Mouse (Mus musculus): ENCODE measurements around the gene Rab34. TPM values are rescaled to one million over a fixed set of nuclear protein-coding genes. Genes with fewer than 3 reads are reported as not detected.
A peak's percentile ranks its signal among the peaks of the same experiment; 100 is the strongest.

The Rab34 gene
- total RNA-seq, 2 experiments from 2014 or later: 2.5 to 3.5 TPM

GRCm38 (mm10) chr11:78213086-78213817 lies 25.0 kb downstream of the Rab34 start:
- no peak for DNase-seq (ENCODE audit: low spot score)

GRCm38 (mm10) chr11:78215709-78216317 lies 27.6 kb downstream of the Rab34 start:
- DNase-seq (ENCODE audit: low spot score): no peak

GRCm38 (mm10) chr11:78223586-78223985 lies 35.4 kb downstream of the Rab34 start:
- peak; percentile 59 for DNase-seq (ENCODE audit: low spot score)

GRCm38 (mm10) chr11:78231518-78231917 lies 43.3 kb downstream of the Rab34 start:
- DNase-seq (ENCODE audit: low spot score): no peak

- peak; percentile 34 for DNase-seq (ENCODE audit: low spot score)
These were observed 52.1 kb downstream of the Rab34 start for GRCm38 (mm10) chr11:78240193-78240857.

Small RNAs within 50 kb of the gene (microRNA-seq; reads per million reads assigned to microRNA genes)
- gene Mir7653: not detected

Other genes with a start within 250 kb of the Rab34 start
- 10 to 100 TPM; 13.9 to 14.3 TPM for gene Phf12, start 205.7 kb upstream of the Rab34 start, total RNA-seq (2021)
- under 1 TPM; 0.80 to 0.97 TPM for gene Dhrs13, start 156.2 kb upstream of the Rab34 start, total RNA-seq (2021)
- 10 to 100 TPM; 45.6 to 49.1 TPM for gene Flot2, start 150.5 kb upstream of the Rab34 start, total RNA-seq (2021)
- gene Eral1, start 108.0 kb upstream of the Rab34 start, total RNA-seq (2021): 10 to 100 TPM; 20.1 to 22.7 TPM
- 1 to 10 TPM; 8.2 to 9.4 TPM for gene Fam222b, start 93.8 kb upstream of the Rab34 start, total RNA-seq (2021)
- gene Traf4, start 22.8 kb upstream of the Rab34 start, total RNA-seq (2021): 1 to 10 TPM; 2.0 to 2.2 TPM
- gene Nek8, start 11.8 kb upstream of the Rab34 start, total RNA-seq (2021): under 1 TPM; 0.37 to 0.50 TPM
- gene Tlcd1, start 11.7 kb upstream of the Rab34 start, total RNA-seq (2021): 1 to 10 TPM; 1.5 to 2.2 TPM
- gene Rpl23a, start 4.8 kb upstream of the Rab34 start, total RNA-seq (2021): 100 to 1,000 TPM; 845 to 889 TPM
- under 1 TPM; 0.47 to 0.57 TPM for gene Proca1, start 5.0 kb downstream of the Rab34 start, total RNA-seq (2021)
- gene Sdf2, start 57.3 kb downstream of the Rab34 start, total RNA-seq (2021): 10 to 100 TPM; 40.8 to 44.7 TPM
- 10 to 100 TPM; 27.8 to 32.3 TPM for gene Supt6, start 57.6 kb downstream of the Rab34 start, total RNA-seq (2021)
- 100 to 1,000 TPM; 200 to 204 TPM for gene 2610507B11Rik, start 73.3 kb downstream of the Rab34 start, total RNA-seq (2021)
- gene BC030499, start 102.4 kb downstream of the Rab34 start, total RNA-seq (2021): under 1 TPM; 0.38 to 0.46 TPM
- 1 to 10 TPM; 2.3 to 2.5 TPM for gene Spag5, start 113.1 kb downstream of the Rab34 start, total RNA-seq (2021)
- 1 to 10 TPM; 2.1 to 2.6 TPM for gene Aldoc, start 134.5 kb downstream of the Rab34 start, total RNA-seq (2021)
- 10 to 100 TPM; 18.2 to 19.2 TPM for gene Pigs, start 140.0 kb downstream of the Rab34 start, total RNA-seq (2021)
- 1 to 10 TPM; 8.3 TPM for gene Unc119, start 155.1 kb downstream of the Rab34 start, total RNA-seq (2021)
- gene Foxn1, start 198.1 kb downstream of the Rab34 start, total RNA-seq (2021): not detected
- not detected for gene Slc13a2, start 233.8 kb downstream of the Rab34 start, total RNA-seq (2021)

Measured in gastrocnemius, adult 18-20 months (tissue).